Mouse (Mus musculus) thymus, adult 2 months (tissue): ENCODE measurements around the gene Lce1d.

Experiments used
- CTCF ChIP-seq: fragments of 200-500 bp; IDR thresholded peaks from 2 replicates; pipeline ENCODE4 v1.5.1; 2012; ENCODE audit warnings: mild to moderate bottlenecking, control low read depth, low read length, moderate library complexity, borderline replicate concordance; ENCODE audit not compliant: control insufficient read depth, poor library complexity, insufficient read depth; ENCODE audit errors: extremely low read depth
- POLR2A ChIP-seq: fragments of 200-500 bp; IDR thresholded peaks from 2 replicates; pipeline ENCODE4 v1.6.1; 2012; ENCODE audit warnings: mild to moderate bottlenecking, low read length, control low read depth, moderate library complexity; ENCODE audit not compliant: control insufficient read depth, poor library complexity, insufficient read depth; ENCODE audit errors: extremely low read depth

DNA sequence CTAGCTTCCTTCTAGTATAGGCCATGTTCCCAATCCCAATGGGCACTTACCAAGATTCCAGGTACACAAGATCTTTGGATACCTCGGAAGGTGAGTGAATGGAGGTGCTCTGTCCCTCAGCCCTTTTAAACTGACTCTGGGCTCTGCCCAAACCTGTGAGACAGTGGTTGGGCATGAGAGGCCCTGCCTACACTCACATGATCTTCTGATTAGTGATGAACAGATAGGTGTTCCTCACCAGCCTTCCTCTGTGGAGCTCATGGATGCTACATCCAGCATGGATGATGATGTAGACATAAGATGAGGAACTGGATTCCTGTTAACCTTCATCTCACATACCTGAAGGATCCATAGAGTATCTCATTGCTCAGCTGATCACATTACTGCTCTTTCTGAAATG, 38.8 kb downstream of the Lce1d start, which contains the start of gene Lce1a1:
- TF ChIP-seq CTCF (no peak), POLR2A (no peak)
